Mouse (Mus musculus): ENCODE measurements around the gene Dnajc5. TPM values are rescaled to one million over a fixed set of nuclear protein-coding genes. Genes with fewer than 3 reads are reported as not detected.

Gene Dnajc5
- total RNA-seq, 4 experiments from 2014 or later: 277 to 310 (median 297) TPM

Small RNA genes lying within 50 kb of the gene (microRNA-seq; reads per million reads assigned to microRNA genes)
- gene Mir7006: 0 to 1.1 reads per million in 2 experiments

Other genes starting within 250 kb of the Dnajc5 start
- gene Gmeb2, start 232.4 kb upstream of the Dnajc5 start, total RNA-seq (2022): 10 to 100 TPM; 20.0 to 24.2 (median 21.6) TPM
- 100 to 1,000 TPM; 608 to 681 (median 642) TPM for gene Stmn3, start 206.0 kb upstream of the Dnajc5 start, total RNA-seq (2022)
- 10 to 100 TPM; 28.9 to 35.7 (median 29.6) TPM for gene Rtel1, start 200.7 kb upstream of the Dnajc5 start, total RNA-seq (2022)
- gene Zgpat, start 155.6 kb upstream of the Dnajc5 start, total RNA-seq (2022): 10 to 100 TPM; 52.9 to 68.4 (median 59.9) TPM
- gene Arfrp1, start 155.1 kb upstream of the Dnajc5 start, total RNA-seq (2022): 10 to 100 TPM; 41.8 to 44.4 (median 43.9) TPM
- 10 to 100 TPM; 33.0 to 37.9 (median 34.9) TPM for gene Lime1, start 140.4 kb upstream of the Dnajc5 start, total RNA-seq (2022)
- gene Zbtb46, start 61.1 kb upstream of the Dnajc5 start, total RNA-seq (2022): 10 to 100 TPM; 10.9 to 11.9 (median 11.4) TPM
- gene Abhd16b, start 27.3 kb upstream of the Dnajc5 start, total RNA-seq (2022): not detected
- gene Tpd52l2, start 23.3 kb upstream of the Dnajc5 start, total RNA-seq (2022): 10 to 100 TPM; 71.5 to 81.3 (median 74.0) TPM
- gene Uckl1, start 64.4 kb downstream of the Dnajc5 start, total RNA-seq (2022): 10 to 100 TPM; 53.5 to 80.6 (median 63.6) TPM
- gene Prpf6, start 71.4 kb downstream of the Dnajc5 start, total RNA-seq (2022): 10 to 100 TPM; 54.0 to 60.9 (median 56.7) TPM
- gene Zfp512b, start 72.3 kb downstream of the Dnajc5 start, total RNA-seq (2022): 10 to 100 TPM; 68.9 to 94.3 (median 77.1) TPM
- 10 to 100 TPM; 19.6 to 22.3 (median 21.6) TPM for gene Samd10, start 78.7 kb downstream of the Dnajc5 start, total RNA-seq (2022)
- gene Gm29797, start 136.5 kb downstream of the Dnajc5 start, total RNA-seq (2022): 1 to 10 TPM in 1 of 4 experiments, under 1 TPM in 2, not detected in 1; 0.53 to 1.2 (median 0.62) TPM
- gene Sox18, start 151.2 kb downstream of the Dnajc5 start, total RNA-seq (2022): 10 to 100 TPM in 1 of 4 experiments, 1 to 10 TPM in 3; 5.8 to 11.8 (median 7.8) TPM
- gene Tcea2, start 159.8 kb downstream of the Dnajc5 start, total RNA-seq (2022): 10 to 100 TPM; 64.2 to 70.0 (median 65.5) TPM
- 10 to 100 TPM; 21.9 to 35.9 (median 26.8) TPM for gene Rgs19, start 173.5 kb downstream of the Dnajc5 start, total RNA-seq (2022)
- not detected for gene Lkaaear1, start 178.0 kb downstream of the Dnajc5 start, total RNA-seq (2022)
- gene Oprl1, start 194.5 kb downstream of the Dnajc5 start, total RNA-seq (2022): 10 to 100 TPM; 47.1 to 59.7 (median 55.7) TPM
- 10 to 100 TPM; 14.7 to 25.9 (median 18.6) TPM for gene Myt1, start 242.8 kb downstream of the Dnajc5 start, total RNA-seq (2022)

Data from left cerebral cortex, adult 8-10 months (tissue).